Mouse (Mus musculus): ENCODE results near the gene Abcb6.

Gene Abcb6

GRCm38 (mm10) chr1:75201236-75201635 is 21.0 kb upstream of the Abcb6 start:
- no peak for DNase-seq (ENCODE audit: low read depth, low spot score)

DNA sequence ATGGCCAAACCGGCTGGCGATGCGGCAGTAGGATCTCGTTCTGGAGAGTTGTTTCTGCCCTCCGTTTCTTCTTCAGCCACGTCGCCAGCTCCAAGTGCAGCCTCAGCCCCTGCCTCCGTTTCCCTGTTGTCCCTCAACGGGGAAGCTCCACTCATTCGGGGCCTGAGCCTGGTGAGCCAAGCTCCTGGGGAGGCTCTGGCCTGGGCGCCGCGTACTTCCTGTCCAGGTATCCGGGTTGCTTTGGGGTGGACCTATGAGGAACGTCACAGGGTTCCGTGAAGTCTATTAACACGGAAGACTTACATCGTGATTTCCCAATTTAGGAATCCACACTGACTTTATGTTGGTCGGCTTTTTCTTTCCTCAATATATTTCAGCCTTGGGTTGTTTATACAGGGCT is 12.3 kb upstream of the Abcb6 start:
- peak; percentile 65 for DNase-seq (ENCODE audit: low read depth, low spot score)

- peak; percentile 98 for DNase-seq (ENCODE audit: low read depth, low spot score)
Measured at GRCm38 (mm10) chr1:75191622-75192402, 11.6 kb upstream of the Abcb6 start, which contains the start of the genes Ankzf1 and Atg9a. TSS of gene Ankzf1 (plus strand) at chr1:75192151. TSS of gene Atg9a (minus strand) at chr1:75192196.

GRCm38 (mm10) chr1:75191258-75191621 is 11.0 kb upstream of the Abcb6 start:
- DNase-seq (ENCODE audit: low read depth, low spot score), result no peak

DNA sequence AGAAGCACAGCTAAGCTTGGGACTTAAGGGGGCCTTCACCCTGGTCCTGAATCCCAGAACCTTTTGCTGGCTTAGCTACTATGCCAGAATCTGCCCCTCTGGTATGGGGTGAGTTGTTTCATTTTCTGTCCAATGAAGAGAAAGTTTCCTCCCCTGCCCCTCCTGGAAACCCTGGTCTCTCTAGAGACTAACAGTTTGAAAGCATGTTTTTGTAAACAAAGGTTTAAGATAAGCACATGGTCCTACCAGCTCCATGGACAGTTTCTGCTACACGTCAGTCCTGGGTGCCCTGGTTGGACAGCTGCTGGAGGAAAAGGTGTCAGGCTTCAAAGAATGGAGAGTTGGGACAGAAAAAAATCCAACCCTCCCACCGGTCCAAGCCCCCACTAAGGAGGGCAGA is 10.4 kb upstream of the Abcb6 start:
- DNase-seq (ENCODE audit: low read depth, low spot score), result no peak

DNA sequence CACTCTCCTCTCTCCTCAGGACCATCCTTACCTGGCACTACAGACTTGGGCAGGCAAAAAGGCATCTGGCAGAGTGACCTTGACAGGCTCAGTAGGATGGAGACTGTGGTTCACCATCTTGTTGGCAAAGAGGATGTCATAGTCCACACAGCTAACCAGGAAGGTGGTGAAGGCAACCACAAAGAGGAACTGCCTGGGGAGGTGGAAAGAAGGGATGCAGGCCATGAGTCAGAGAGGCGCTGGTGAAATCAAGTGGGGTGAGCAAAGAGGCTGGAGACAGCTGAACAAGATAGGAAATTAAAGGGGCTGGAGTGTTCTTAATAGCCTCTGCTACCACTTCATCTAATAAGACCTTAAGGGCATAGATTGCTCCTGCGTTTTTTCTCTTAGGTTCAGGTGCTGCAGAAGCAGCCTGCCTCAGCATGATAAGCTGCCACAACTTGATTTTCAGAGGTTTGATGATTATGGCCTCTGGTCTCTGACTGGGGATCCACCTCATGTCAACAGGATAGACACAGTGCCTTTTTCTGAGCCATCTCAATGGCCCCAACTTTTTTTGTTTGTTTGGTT is 7.8 kb upstream of the Abcb6 start:
- no peak for DNase-seq (ENCODE audit: low read depth, low spot score)

GRCm38 (mm10) chr1:75187126-75187525 is 6.9 kb upstream of the Abcb6 start:
- DNase-seq (ENCODE audit: low read depth, low spot score), result no peak

DNA sequence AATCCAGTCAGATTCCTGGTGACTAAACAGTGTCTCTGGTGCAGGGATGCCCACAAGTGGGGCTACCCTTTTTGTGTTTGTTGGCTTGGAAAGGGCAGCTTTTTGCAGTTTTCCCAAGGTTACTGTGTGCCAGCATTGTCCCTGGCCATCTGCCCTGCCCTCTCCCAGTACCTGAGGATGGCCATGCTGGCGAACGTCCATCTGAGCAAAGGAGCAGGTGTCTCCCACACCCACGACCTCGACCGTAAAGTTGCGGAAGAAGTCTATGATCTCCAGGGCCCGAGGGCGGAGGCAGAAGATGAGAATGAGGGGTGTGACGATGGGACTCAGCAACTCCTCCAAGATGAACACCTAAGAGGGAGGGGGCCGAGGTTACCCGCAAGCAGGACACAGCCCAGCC is 5.3 kb upstream of the Abcb6 start:
- DNase-seq (ENCODE audit: low read depth, low spot score), result no peak

- no peak for DNase-seq (ENCODE audit: low read depth, low spot score)
Measured at GRCm38 (mm10) chr1:75182160-75182559, 2.0 kb upstream of the Abcb6 start.

GRCm38 (mm10) chr1:75181377-75181870 is 1.2 kb upstream of the Abcb6 start:
- no peak for DNase-seq (ENCODE audit: low read depth, low spot score)

DNA sequence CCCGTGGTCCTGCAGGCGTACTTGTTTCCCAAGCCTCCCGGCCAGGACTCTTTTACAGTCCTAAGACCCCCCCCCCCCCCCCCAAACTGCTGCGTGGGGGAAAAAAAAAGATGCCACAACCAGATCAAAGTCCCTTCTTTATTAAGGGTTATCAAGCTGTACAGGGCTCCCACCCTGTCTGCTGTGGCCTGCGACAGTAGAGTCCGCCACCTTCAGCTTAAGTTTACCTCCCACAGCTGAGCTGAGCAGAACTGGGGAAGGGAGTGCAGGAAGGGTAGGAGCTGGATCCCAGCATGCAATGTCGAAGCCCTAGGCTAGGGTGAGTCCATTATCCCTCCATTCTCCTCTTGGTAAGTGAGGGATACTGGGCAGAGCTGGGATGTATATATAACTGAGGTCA is 549 bp upstream of the Abcb6 start:
- DNase-seq (ENCODE audit: low read depth, low spot score), result no peak

- peak; percentile 33 for DNase-seq (ENCODE audit: low read depth, low spot score)
Measured at GRCm38 (mm10) chr1:75179334-75180104, 673 bp downstream of the Abcb6 start.

DNA sequence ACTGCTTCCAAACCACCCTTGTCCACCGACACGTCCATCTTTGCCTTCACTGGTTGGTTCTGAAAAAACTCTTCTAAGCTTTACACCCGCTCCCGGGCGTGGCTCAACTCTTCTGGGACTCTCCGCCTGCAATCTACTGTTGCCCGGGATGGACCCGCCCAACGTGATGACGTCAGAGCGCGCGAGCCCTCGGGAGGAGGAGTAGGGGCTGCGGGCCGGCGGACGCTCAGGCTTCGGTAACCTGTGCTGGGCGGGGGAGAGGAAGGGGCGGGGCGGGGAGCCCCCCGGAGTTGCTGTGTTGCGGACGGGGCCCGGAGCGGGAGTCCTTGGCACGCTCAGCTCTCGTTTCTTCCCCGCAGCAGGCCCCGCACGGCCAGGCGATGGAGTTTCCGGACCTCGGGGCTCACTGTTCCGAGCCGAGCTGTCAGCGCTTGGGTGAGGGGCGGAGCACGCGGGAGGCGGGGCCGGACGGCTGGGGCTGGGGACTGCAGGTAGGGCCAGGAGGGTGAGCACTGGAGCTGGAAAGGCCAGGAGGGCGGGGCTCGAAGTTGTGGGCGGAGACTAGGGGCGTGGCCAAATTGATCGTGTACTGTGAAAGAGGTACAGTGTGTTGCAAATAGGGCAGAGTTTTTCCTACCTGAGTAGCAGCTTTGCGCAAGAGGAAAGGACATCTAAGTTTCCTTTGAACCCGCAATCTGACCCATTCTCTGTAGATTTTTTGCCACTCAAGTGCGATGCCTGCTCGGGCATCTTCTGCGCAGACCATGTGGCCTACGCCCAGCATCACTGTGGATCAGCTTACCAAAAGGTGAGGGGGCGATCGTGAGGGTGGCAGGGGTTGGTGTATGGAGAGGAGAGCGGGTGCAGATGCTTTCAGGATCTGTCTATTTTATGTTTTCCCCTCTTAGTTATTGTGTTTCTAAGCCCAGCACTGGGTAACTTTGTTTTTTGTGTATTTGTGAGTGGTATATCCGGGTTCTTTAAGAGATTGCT is 11.4 kb downstream of the Abcb6 start, which contains the start of gene Zfand2b:
Zfand2b (plus strand) TSS at position 175 of the 993 bp plus-strand sequence.
- peak; percentile 97 for DNase-seq (ENCODE audit: low read depth, low spot score)

DNA sequence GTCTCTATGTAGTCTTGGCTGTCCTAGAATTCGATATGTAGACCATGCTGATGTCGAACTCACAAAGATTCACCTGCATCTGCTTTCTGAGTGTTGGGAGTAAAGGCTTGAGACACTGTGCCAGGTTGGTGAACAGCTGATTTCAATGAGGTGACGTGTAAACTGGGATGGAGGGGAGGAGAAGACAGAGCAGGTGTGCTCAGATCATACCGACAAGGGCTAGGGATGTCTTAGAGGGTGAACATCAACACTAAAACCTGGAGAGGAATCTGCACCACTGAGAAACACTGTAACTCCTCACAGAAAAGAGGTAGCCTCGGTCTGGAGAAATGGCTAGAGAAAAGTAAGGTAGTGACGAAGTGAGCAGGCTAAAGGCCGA is 12.1 kb downstream of the Abcb6 start:
- no peak for DNase-seq (ENCODE audit: low read depth, low spot score)

DNA sequence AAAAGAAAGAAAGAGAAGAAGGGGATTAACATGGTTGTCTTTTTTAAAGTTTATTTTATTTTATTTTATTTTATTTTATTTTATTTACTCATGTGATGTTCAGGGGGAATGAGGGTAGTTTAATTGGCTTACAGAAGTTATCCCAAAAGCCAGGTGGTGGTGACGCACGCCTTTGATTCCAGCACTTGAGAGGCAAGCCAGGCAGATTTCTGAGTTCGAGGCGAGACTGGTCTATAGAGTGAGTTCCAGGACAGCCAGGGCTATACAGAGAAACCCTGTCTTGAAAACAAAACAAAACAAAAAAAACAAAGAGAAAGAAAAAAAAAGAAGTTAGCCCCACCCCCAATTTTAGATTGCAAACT is 20.0 kb downstream of the Abcb6 start:
- no peak for DNase-seq (ENCODE audit: low read depth, low spot score)

GRCm38 (mm10) chr1:75159540-75160255 is 20.5 kb downstream of the Abcb6 start:
- DNase-seq (ENCODE audit: low read depth, low spot score), result no peak

- DNase-seq (ENCODE audit: low read depth, low spot score), result no peak
Measured at GRCm38 (mm10) chr1:75158990-75159389, 21.2 kb downstream of the Abcb6 start.

- DNase-seq (ENCODE audit: low read depth, low spot score), result no peak
Measured at GRCm38 (mm10) chr1:75155837-75156236, 24.4 kb downstream of the Abcb6 start.

- DNase-seq (ENCODE audit: low read depth, low spot score), result no peak
Measured at GRCm38 (mm10) chr1:75148727-75149126, 31.5 kb downstream of the Abcb6 start.

GRCm38 (mm10) chr1:75147411-75148135 is 32.6 kb downstream of the Abcb6 start:
- DNase-seq (ENCODE audit: low read depth, low spot score), result no peak
